Mouse (Mus musculus) embryonic facial prominence, embryonic 11.5 days (tissue): ENCODE measurements at regions not wholly inside any gene's neighbourhood (a gene's known extent, or its start where the extent isn't known, plus 50 kb on each side); places are given as distances from the start of the nearest gene placed in this dataset.
A peak's percentile ranks its signal among the peaks of the same experiment; 100 is the strongest.

Experiments
- ATAC-seq: fragments of 200-750 bp; cut with Nextera tagmentation; replicated peaks from 2 replicates; pipeline ENCODE4 v1.8.0; 2017; ENCODE audit warnings: low read depth; ENCODE audit not compliant: insufficient number of reproducible peaks, low FRiP score, low TSS enrichment
- DNase-seq: peaks from one replicate; pipeline ENCODE4 v3.0.0-alpha.2; 2015; ENCODE audit warnings: low spot score
- H3K27ac ChIP-seq: fragments of 300-500 bp; sonication (generic); replicated peaks from 2 replicates; pipeline ENCODE4 v1.5.1; 2014; ENCODE audit warnings: mild to moderate bottlenecking, low read depth, low read length, control low read depth
- H3K27me3 ChIP-seq: fragments of 300-500 bp; sonication (generic); 2 replicates; pipeline ENCODE4 v1.6.1; 2014; ENCODE audit warnings: mild to moderate bottlenecking, low read length, moderate library complexity, mixed read lengths; ENCODE audit not compliant: control insufficient read depth, insufficient read depth
- H3K36me3 ChIP-seq: fragments of 300-500 bp; sonication (generic); replicated peaks from 2 replicates; pipeline ENCODE4 v1.6.1; 2014; ENCODE audit warnings: low read depth, mild to moderate bottlenecking, low read length, moderate library complexity, mixed read lengths; ENCODE audit not compliant: control insufficient read depth, insufficient read depth
- H3K4me1 ChIP-seq: fragments of 300-500 bp; sonication (generic); 2 replicates; pipeline ENCODE4 v1.6.1; 2014; ENCODE audit warnings: low read length, mixed read lengths; ENCODE audit not compliant: control insufficient read depth, insufficient read depth
- H3K4me2 ChIP-seq: fragments of 300-500 bp; sonication (generic); 2 replicates; pipeline ENCODE4 v1.6.1; 2014; ENCODE audit warnings: low read depth, mild to moderate bottlenecking, control low read depth, low read length, moderate library complexity
- H3K4me3 ChIP-seq: fragments of 300-500 bp; sonication (generic); 2 replicates; pipeline ENCODE4 v1.5.1; 2014; ENCODE audit warnings: low read depth, low read length, control low read depth
- H3K9ac ChIP-seq: fragments of 300-500 bp; sonication (generic); replicated peaks from 2 replicates; pipeline ENCODE4 v1.6.1; 2014; ENCODE audit warnings: mild to moderate bottlenecking, control low read depth, low read length
- H3K9me3 ChIP-seq: fragments of 300-500 bp; sonication (generic); replicated peaks from 2 replicates; pipeline ENCODE4 v1.6.1; 2016; ENCODE audit warnings: mild to moderate bottlenecking, low read length, inconsistent platforms, mixed read lengths; ENCODE audit not compliant: control insufficient read depth
- WGBS: fragments of 180-500 bp; shearing (Covaris S2); extraction: QIAGEN DNeasy Blood & Tissue Kit; methylation state at CpG from one replicate; pipeline ENCODE4 v1.1.7; 2014; 5-methylcytosine and 5-hydroxymethylcytosine counted together

DNA sequence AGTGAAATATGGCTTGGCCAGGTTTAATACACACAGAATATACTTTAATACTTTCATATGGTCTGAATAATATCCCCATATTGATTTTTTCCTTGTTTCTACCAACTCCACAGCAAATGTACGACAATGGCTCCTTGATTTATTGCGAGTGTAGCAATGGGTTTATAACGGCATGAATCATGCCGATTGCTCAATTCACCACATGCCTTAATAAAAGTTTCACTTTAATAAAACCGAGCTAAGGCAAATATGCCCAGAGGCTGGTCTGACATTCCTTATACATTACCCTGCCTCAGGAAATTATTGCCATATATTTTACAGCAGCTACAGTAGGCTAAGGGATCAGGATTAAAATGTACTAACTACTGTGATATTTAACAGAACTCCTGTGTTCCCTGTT lies 201.2 kb upstream of the Osr1 start:
- ATAC-seq (no peak), DNase-seq (no peak)
- no peaks in the 10 kb centered on the region for H3K4me1 ChIP-seq
- 81% methylated on average over 5 of the region's 5 CpGs for WGBS
- H3K36me3 ChIP-seq, result no peaks in the 10 kb centered on the region
- H3K4me2 ChIP-seq, result no peak overlapping the region
- H3K9ac ChIP-seq, result no peak overlapping the region
- H3K27ac ChIP-seq, result no peak overlapping the region
- no peaks in the 10 kb centered on the region for H3K27me3 ChIP-seq
- H3K4me3 ChIP-seq, result no peak overlapping the region
- no peaks in the 10 kb centered on the region for H3K9me3 ChIP-seq

DNA sequence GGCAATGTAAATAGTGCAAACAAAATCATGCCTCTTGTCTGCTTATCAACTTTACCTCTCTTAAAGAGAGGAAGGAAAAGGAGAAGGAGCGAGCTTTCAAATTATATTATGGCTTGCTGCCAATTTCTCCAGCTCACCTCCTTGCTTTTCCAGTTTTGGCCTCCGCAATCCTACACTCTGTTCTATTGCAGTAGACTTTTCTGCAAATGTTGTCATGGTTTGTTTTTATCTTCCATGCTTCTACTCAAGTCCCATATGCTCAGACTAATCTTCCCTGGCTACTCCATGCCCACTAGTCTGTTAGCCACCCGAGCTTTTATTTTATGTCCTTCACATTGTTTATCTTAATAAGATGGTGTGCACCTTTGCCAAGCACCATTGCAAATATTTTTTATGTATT lies 168.0 kb upstream of the Osr1 start:
- H3K36me3 ChIP-seq, result no peaks in the 10 kb centered on the region
- no peak for ATAC-seq
- no peak overlapping the region for H3K4me3 ChIP-seq
- H3K4me2 ChIP-seq, result no peak overlapping the region
- 86% methylated on average over 3 of the region's 3 CpGs for WGBS
- H3K27me3 ChIP-seq, result no peaks in the 10 kb centered on the region
- H3K9ac ChIP-seq, result no peak overlapping the region
- no peak for DNase-seq
- H3K27ac ChIP-seq, result no peak overlapping the region
- no peaks in the 10 kb centered on the region for H3K9me3 ChIP-seq
- H3K4me1 ChIP-seq, result no peaks in the 10 kb centered on the region

DNA sequence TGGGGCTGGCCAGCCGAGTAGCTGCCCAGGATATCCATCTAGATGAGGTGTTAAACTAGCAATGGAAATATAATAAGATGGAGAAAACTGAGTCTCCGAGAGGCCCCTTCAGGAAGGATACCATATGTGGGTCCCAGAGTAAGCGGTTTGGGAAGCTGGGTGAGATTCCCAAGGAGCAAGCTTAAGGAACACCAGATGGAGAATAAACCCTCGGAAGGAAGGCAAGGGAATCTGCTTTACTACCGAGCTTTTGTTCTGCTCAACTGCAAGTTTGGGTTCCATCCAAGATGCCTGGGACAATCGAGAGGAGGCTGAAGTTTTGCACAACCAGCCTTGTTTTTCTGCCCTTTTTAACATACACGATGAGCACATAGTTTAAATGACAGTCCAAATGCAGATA lies 164.9 kb upstream of the Osr1 start:
- H3K4me1 ChIP-seq, result no peaks in the 10 kb centered on the region
- no peak overlapping the region for H3K9ac ChIP-seq
- WGBS, result 77% methylated on average over 7 of the region's 7 CpGs
- DNase-seq, result no peak
- no peak overlapping the region for H3K27ac ChIP-seq
- no peaks in the 10 kb centered on the region for H3K27me3 ChIP-seq
- no peaks in the 10 kb centered on the region for H3K36me3 ChIP-seq
- no peak overlapping the region for H3K4me2 ChIP-seq
- ATAC-seq, result no peak
- no peak overlapping the region for H3K4me3 ChIP-seq
- H3K9me3 ChIP-seq, result no peaks in the 10 kb centered on the region

DNA sequence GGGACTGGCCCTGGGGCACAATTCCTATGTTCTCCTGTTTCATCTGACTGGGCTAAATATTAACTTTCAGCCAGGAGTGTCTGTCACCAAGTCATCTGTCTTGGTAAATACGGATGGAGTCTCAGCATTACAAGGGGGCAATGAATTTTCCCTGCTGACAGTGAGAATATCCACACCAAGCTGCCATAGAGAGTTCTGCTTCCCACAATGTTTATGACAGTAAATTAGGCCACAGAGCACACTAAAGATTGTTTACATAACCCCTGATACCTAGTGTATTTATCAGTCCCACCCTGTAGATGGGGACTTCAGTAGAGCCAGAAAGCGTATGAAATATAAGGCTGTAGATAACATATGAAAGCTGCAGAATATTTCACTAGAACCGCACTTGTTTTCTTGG lies 150.6 kb upstream of the Osr1 start:
- ATAC-seq, result no peak

DNA sequence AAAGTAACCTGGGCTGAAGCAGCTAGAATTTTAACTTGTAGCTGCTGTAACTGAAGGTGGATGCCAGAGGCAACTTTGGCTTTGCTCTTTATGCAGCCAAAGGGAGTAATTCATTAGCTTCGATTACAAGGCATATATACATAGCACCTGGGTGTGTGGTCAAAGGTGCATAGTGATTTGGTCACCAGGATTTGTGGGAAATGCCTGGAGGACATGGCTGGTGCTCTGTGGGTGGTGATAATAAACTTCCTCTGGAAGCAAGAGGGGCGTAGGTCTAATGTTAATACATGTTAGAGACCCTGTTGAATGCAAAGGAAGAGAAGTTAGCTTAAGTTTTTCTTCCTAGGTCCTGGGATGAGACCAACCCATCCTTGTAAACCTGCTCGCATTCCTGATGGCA lies 139.3 kb upstream of the Osr1 start:
- Histone ChIP-seq H3K9ac (no peak overlapping the region), H3K4me1 (no peaks in the 10 kb centered on the region), H3K36me3 (no peaks in the 10 kb centered on the region), H3K27me3 (no peaks in the 10 kb centered on the region), H3K9me3 (no peaks in the 10 kb centered on the region), H3K4me2 (no peak overlapping the region), H3K4me3 (no peak overlapping the region), H3K27ac (no peak overlapping the region)
- WGBS, result 84% methylated on average over 3 of the region's 3 CpGs
- DNase-seq (no peak), ATAC-seq (no peak)

More for the DNA sequence above, 150.6 kb upstream of the Osr1 start:
- Histone ChIP-seq H3K27ac (no peak overlapping the region), H3K4me3 (no peak overlapping the region), H3K9me3 (no peaks in the 10 kb centered on the region), H3K9ac (no peak overlapping the region), H3K4me2 (no peak overlapping the region), H3K4me1 (no peaks in the 10 kb centered on the region), H3K36me3 (no peaks in the 10 kb centered on the region), H3K27me3 (no peaks in the 10 kb centered on the region)
- DNase-seq, result no peak
- WGBS, result 71% methylated on average over 3 of the region's 3 CpGs

DNA sequence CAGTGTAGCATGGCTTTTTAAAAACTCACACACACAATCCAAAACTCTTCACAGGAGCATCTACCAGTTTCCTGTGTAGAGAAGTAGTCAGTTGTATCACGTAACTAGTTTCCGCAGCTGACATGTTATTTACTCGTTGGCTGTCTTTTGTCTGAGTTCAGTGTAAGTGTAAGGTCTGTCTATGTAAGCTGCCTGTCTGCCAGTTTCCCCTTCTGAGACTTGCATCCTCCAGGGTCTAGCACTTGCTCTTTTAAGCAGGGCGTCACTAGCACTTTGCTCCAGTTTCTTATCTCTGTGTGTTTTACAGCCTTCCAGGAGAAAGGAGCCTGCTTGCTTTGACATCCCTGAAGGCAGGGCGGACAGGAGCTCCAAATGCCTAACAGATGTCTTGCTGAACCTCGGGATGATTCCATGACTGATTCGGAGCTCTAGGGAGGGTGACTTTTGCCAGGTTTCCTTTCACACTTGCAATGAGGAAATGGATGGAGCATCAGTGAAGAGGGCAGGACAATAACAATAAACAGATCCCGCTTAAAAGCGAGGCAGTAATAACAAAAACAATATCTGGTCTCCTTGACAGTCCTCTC lies 131.2 kb upstream of the Osr1 start:
- H3K27ac ChIP-seq, result no peak overlapping the region
- DNase-seq, result peak; percentile 46
- WGBS, result 42% methylated on average over 9 of the region's 9 CpGs

DNA sequence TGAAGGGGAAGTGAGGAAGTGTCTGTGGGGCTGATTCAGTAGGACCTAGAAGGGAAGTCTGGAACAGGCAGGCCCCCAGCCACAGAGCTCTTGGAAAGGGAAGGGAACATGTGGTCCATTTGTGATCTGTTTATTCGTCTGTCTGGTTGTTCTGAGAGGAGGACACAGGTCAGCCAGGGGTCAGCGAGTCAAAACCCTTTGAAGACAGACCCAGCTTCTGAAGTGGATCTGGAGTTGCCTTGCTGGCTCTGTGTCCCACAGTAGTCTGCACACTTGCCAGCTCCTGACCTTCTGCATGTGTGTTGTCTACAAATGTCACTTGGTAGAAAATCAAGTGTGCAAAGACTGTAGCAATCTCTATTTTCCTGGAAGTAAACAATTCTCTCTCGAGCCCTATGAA lies 119.3 kb upstream of the Osr1 start:
- H3K9me3 ChIP-seq, result no peaks in the 10 kb centered on the region
- no peak overlapping the region for H3K9ac ChIP-seq
- no peak overlapping the region for H3K4me2 ChIP-seq
- DNase-seq, result no peak
- no peak for ATAC-seq
- no peak overlapping the region for H3K27ac ChIP-seq
- no peaks in the 10 kb centered on the region for H3K27me3 ChIP-seq
- 42% methylated on average over 3 of the region's 3 CpGs for WGBS
- no peak overlapping the region for H3K4me3 ChIP-seq
- H3K4me1 ChIP-seq, result no peaks in the 10 kb centered on the region
- H3K36me3 ChIP-seq, result no peaks in the 10 kb centered on the region

More for the DNA sequence above, 131.2 kb upstream of the Osr1 start:
- no peak overlapping the region for H3K9ac ChIP-seq
- no peak overlapping the region for H3K4me3 ChIP-seq
- no peak for ATAC-seq
- no peaks in the 10 kb centered on the region for H3K4me1 ChIP-seq
- no peaks in the 10 kb centered on the region for H3K9me3 ChIP-seq
- H3K4me2 ChIP-seq, result no peak overlapping the region
- no peaks in the 10 kb centered on the region for H3K27me3 ChIP-seq
- H3K36me3 ChIP-seq, result no peaks in the 10 kb centered on the region

DNA sequence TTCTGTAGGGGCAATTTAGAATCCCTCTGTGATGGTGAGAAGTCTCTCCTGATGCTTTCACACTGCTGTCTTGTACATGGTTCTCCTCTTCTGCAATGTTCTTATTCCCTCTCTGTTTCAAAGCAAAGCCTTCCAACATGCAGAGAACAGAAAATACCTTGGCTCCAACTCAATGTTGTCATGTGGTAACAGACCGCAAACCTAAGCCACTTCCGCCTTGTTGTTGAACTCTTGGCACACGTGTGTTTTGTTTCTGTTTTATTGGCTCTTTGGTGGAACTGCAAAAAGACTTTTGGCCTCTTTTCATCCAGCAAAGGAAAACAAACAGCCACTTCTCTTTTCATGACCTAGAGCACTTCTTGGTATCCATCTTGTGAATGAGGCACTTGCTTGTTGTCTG lies 109.7 kb upstream of the Osr1 start:
- H3K9ac ChIP-seq, result no peak overlapping the region
- H3K36me3 ChIP-seq, result no peaks in the 10 kb centered on the region
- no peak overlapping the region for H3K4me2 ChIP-seq
- no peak for ATAC-seq
- H3K4me1 ChIP-seq, result no peaks in the 10 kb centered on the region
- no peak overlapping the region for H3K27ac ChIP-seq
- 86% methylated on average over 3 of the region's 3 CpGs for WGBS
- no peaks in the 10 kb centered on the region for H3K27me3 ChIP-seq
- no peak for DNase-seq
- H3K4me3 ChIP-seq, result no peak overlapping the region
- H3K9me3 ChIP-seq, result no peaks in the 10 kb centered on the region
